Mouse (Mus musculus): ENCODE measurements around the gene Zfp84.
"Not testable (repeated sequence)": the region's sequence is repeated elsewhere in the genome, so short reads cannot be mapped to it uniquely, and the experiment has no call there.

- TF ChIP-seq POLR2A, CTCF (IDR thresholded peaks at IDR 0.05; ENCODE audit: insufficient read depth, low read depth, low read length): not testable (repeated sequence)
Observed at GRCm38 (mm10) chr7:29726860-29727259, 41.5 kb upstream of the Zfp84 start, which contains the start of gene Catsperg2.
